Mouse (Mus musculus) olfactory bulb, adult 2 months (tissue): Measurements from ENCODE around the gene Zcchc2.

Experiments
- CTCF ChIP-seq: fragments of 200-500 bp; IDR thresholded peaks from 2 replicates; pipeline ENCODE4 v1.5.1; 2012; ENCODE audit warnings: low read depth, mild to moderate bottlenecking, low read length, moderate library complexity; ENCODE audit not compliant: insufficient read depth
- POLR2A ChIP-seq: fragments of 200-500 bp; IDR thresholded peaks from 2 replicates; pipeline ENCODE4 v1.6.1; 2012; ENCODE audit warnings: mild to moderate bottlenecking, low read depth, low read length, moderate library complexity; ENCODE audit not compliant: insufficient read depth

GRCm38 (mm10) chr1:105988171-105988570 lies 2.0 kb upstream of the Zcchc2 start:
- TF ChIP-seq CTCF (no peak), POLR2A (no peak)
